Mouse (Mus musculus): ENCODE results near the gene Gal3st2. TPM values are rescaled to one million over a fixed set of nuclear protein-coding genes. Genes with fewer than 3 reads are reported as not detected.
"Not testable (repeated sequence)": the region's sequence is repeated elsewhere in the genome, so short reads cannot be mapped to it uniquely, and the experiment has no call there.

Gene Gal3st2
- total and polyA plus RNA-seq, 2 experiments: 0.37 TPM; not detected in 1

DNA sequence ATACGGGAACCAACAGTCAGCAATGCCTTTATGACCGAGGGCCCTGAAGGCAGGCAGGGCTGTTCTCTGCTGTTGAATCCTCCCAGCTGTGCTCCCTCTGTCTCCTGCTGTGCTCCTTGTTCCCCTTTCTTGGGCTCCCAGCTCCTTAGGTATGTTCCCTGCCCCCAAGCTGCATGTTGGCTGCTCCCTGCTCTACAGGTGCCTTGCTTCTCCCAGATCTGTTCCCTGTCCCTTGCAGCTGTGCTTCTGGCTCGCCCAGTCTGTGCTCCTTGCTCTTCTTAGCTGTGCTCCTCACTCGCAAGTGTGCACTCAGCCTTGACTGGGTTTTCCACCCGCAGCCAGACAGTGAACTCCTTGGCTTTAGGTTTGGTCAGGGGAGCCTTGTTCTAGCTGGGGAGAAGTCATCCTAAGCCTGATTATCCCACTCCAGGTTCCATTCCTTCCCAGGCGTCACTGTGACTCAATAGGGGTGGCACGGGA lies 26.4 kb upstream of the Gal3st2 start:
- no peaks in the 10 kb centered on the region for H3K27me3 ChIP-seq (ENCODE audit: control insufficient read depth, insufficient read depth, low read length)
- TF ChIP-seq POLR2A (IDR thresholded peaks at IDR 0.05; ENCODE audit: extremely low read depth, insufficient read depth, low read length) (no peak), CTCF (IDR thresholded peaks at IDR 0.05; ENCODE audit: low read depth, low read length) (no peak)

DNA sequence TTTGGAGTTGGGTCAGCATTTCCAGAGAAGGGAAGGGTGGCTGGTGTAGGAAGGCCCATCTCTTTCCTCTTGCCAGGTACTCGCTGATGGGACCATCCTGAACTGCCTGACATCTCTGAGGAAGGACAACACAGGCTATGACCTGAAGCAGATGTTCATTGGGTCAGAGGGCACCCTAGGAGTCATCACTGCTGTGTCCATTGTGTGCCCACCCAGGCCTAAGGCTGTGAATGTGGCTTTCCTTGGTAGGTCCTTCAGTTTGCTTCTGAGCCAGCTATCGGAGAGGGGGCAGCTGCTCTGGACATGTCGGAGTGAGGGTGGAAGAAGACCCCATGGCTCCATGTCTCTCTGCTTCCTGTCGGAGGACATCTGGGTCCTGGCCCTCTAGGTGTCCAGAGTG lies 25.9 kb upstream of the Gal3st2 start:
- TF ChIP-seq CTCF (IDR thresholded peaks at IDR 0.05; ENCODE audit: low read depth, low read length) (no peak), POLR2A (IDR thresholded peaks at IDR 0.05; ENCODE audit: extremely low read depth, insufficient read depth, low read length) (no peak)
- Histone ChIP-seq H3K9ac (ENCODE audit: low read depth, low read length) (no peak overlapping the region), H3K27me3 (ENCODE audit: control insufficient read depth, insufficient read depth, low read length) (no peaks in the 10 kb centered on the region), H3K79me2 (ENCODE audit: control insufficient read depth, insufficient read depth, low read length) (no peaks in the 10 kb centered on the region; the same call in 1 of the 2 replicates), H3K36me3 (ENCODE audit: control insufficient read depth, insufficient read depth, low read length) (peaks cover 10% of the 10 kb centered on the region), H3K27ac (replicated peaks; ENCODE audit: insufficient read depth, low read depth, low read length) (no peak overlapping the region), H3K4me1 (ENCODE audit: control insufficient read depth, insufficient read depth, low read length) (no peaks in the 10 kb centered on the region), H3K4me3 (ENCODE audit: insufficient read depth, low read depth, low read length) (no peak overlapping the region)
- DNase-seq (ENCODE audit: extremely low read depth, low read depth, low spot score): no peak
- WGBS: 96% methylated on average over 4 of the region's 4 CpGs

More for the DNA sequence above, 26.4 kb upstream of the Gal3st2 start:
- no peak overlapping the region for H3K27ac ChIP-seq (replicated peaks; ENCODE audit: insufficient read depth, low read depth, low read length)
- 97% methylated on average over 7 of the region's 7 CpGs for WGBS
- H3K4me1 ChIP-seq (ENCODE audit: control insufficient read depth, insufficient read depth, low read length): no peaks in the 10 kb centered on the region
- no peak overlapping the region for H3K9ac ChIP-seq (ENCODE audit: low read depth, low read length)
- no peak for DNase-seq (ENCODE audit: extremely low read depth, low read depth, low spot score)
- peaks cover 10% of the 10 kb centered on the region for H3K36me3 ChIP-seq (ENCODE audit: control insufficient read depth, insufficient read depth, low read length)
- H3K4me3 ChIP-seq (ENCODE audit: insufficient read depth, low read depth, low read length): no peak overlapping the region
- no peaks in the 10 kb centered on the region; the same call in 1 of the 2 replicates for H3K79me2 ChIP-seq (ENCODE audit: control insufficient read depth, insufficient read depth, low read length)

DNA sequence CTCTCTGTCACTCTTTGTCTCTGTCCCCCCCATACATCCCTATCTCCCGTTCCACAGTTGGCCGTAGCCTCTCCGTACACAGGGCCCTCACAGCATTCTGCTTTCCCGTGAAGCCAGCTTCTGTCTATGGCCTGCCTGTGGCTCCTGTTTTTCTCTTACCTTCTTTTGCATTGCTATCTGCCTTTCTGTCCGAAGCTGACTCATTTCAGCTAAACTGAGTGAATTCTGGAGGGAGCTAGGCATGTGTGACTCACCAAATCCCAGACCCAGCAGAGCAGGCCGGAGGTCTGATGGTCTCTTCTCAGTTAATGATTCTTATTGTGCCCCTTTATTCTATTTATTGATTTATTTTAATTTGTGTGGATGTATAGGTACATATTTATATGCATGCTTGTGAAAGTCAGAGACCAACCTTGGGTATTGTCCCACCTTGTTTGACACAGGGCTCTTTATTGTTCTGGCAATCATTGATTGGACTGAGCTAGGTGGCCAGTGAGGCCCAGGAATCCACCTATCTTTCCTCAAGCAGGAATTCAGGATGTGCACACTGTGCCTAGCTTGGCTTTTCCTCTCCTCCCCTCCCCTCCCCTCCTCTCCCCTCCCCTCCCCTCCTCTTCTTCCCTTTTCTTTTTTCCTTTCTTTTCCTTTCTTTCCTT lies 25.1 kb upstream of the Gal3st2 start:
- no peak for DNase-seq (ENCODE audit: extremely low read depth, low read depth, low spot score)
- TF ChIP-seq CTCF (IDR thresholded peaks at IDR 0.05; ENCODE audit: low read depth, low read length) (no peak), POLR2A (IDR thresholded peaks at IDR 0.05; ENCODE audit: extremely low read depth, insufficient read depth, low read length) (no peak)
- Histone ChIP-seq H3K27me3 (ENCODE audit: control insufficient read depth, insufficient read depth, low read length) (no peaks in the 10 kb centered on the region), H3K9ac (ENCODE audit: low read depth, low read length) (no peak overlapping the region), H3K36me3 (ENCODE audit: control insufficient read depth, insufficient read depth, low read length) (peaks cover 10% of the 10 kb centered on the region), H3K79me2 (ENCODE audit: control insufficient read depth, insufficient read depth, low read length) (no peaks in the 10 kb centered on the region; the same call in 1 of the 2 replicates), H3K4me3 (ENCODE audit: insufficient read depth, low read depth, low read length) (no peak overlapping the region), H3K27ac (replicated peaks; ENCODE audit: insufficient read depth, low read depth, low read length) (no peak overlapping the region), H3K4me1 (ENCODE audit: control insufficient read depth, insufficient read depth, low read length) (no peaks in the 10 kb centered on the region)
- WGBS: 95% methylated on average over 6 of the region's 6 CpGs

DNA sequence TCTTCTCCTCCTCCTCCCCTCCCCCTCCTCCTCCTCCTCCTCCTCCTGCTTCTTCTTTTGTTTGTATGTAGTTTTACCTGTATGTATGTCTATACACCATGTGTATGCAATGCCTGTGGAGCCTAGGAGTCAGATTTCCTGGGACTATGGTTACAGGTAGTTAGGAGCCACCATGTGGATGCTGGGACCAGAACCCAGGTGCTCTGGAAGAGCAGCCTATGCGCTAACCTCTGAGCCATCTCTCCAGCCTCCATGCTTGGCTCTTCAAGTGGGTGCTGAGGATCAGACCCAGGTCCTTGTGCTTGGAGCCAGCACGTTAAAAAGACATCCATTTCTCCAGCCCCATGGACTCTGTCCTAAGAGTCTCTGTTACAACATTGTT lies 24.6 kb upstream of the Gal3st2 start:
- DNase-seq (ENCODE audit: extremely low read depth, low read depth, low spot score): no peak
- TF ChIP-seq CTCF (IDR thresholded peaks at IDR 0.05; ENCODE audit: low read depth, low read length): no peak
- no peak for TF ChIP-seq POLR2A (IDR thresholded peaks at IDR 0.05; ENCODE audit: extremely low read depth, insufficient read depth, low read length)
- 68% methylated on average over 2 of the region's 2 CpGs for WGBS
- Histone ChIP-seq H3K79me2 (ENCODE audit: control insufficient read depth, insufficient read depth, low read length) (no peaks in the 10 kb centered on the region; the same call in 1 of the 2 replicates), H3K4me3 (ENCODE audit: insufficient read depth, low read depth, low read length) (no peak overlapping the region), H3K27ac (replicated peaks; ENCODE audit: insufficient read depth, low read depth, low read length) (no peak overlapping the region), H3K9ac (ENCODE audit: low read depth, low read length) (no peak overlapping the region), H3K4me1 (ENCODE audit: control insufficient read depth, insufficient read depth, low read length) (no peaks in the 10 kb centered on the region), H3K36me3 (ENCODE audit: control insufficient read depth, insufficient read depth, low read length) (peaks cover 10% of the 10 kb centered on the region), H3K27me3 (ENCODE audit: control insufficient read depth, insufficient read depth, low read length) (no peaks in the 10 kb centered on the region)

DNA sequence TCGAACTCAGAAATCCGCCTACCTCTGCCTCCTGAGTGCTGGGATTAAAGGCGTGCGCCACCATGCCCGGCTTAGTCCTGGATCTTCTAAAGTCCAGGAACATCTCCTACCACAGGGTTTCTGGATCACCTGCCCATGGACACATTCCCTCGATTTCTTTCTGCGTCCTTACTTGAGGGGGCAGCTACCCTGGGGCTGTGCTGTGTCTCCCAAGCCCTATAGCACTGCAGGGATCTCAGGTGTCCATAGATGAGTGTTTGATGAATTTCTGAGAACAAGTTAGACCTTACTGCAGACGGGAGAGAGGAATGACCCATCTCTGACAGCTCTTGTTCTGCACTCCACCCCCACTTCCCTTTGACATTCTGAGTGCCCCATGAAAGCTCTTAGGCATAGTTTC lies 23.8 kb upstream of the Gal3st2 start:
- no peak for DNase-seq (ENCODE audit: extremely low read depth, low read depth, low spot score)
- no peak overlapping the region for H3K9ac ChIP-seq (ENCODE audit: low read depth, low read length)
- WGBS: 93% methylated on average over 8 of the region's 8 CpGs
- H3K36me3 ChIP-seq (ENCODE audit: control insufficient read depth, insufficient read depth, low read length): peaks cover 10% of the 10 kb centered on the region
- H3K27me3 ChIP-seq (ENCODE audit: control insufficient read depth, insufficient read depth, low read length): no peaks in the 10 kb centered on the region
- H3K27ac ChIP-seq (replicated peaks; ENCODE audit: insufficient read depth, low read depth, low read length): no peak overlapping the region
- H3K4me1 ChIP-seq (ENCODE audit: control insufficient read depth, insufficient read depth, low read length): no peaks in the 10 kb centered on the region
- H3K4me3 ChIP-seq (ENCODE audit: insufficient read depth, low read depth, low read length): no peak overlapping the region
- no peaks in the 10 kb centered on the region; the same call in 1 of the 2 replicates for H3K79me2 ChIP-seq (ENCODE audit: control insufficient read depth, insufficient read depth, low read length)
- no peak for TF ChIP-seq CTCF (IDR thresholded peaks at IDR 0.05; ENCODE audit: low read depth, low read length)
- no peak for TF ChIP-seq POLR2A (IDR thresholded peaks at IDR 0.05; ENCODE audit: extremely low read depth, insufficient read depth, low read length)

DNA sequence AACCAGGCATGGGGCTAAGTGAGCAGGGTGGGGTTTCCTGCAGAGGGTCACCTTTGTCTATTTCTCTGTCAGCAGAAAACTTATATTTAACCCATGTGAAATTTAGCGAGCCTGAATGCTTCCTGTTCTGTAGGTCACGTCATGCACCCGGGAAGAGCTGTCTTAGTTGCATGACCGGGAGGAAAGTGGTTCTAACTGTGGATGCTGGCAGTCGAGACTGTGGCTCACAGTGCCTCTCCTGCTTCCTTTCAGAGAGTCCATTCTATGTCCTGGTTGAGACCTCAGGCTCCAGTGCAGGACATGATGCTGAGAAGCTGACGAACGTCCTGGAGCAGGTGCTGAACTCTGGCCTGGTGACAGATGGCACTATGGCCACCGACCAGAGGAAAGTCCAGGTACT lies 22.5 kb upstream of the Gal3st2 start:
- H3K27ac ChIP-seq (replicated peaks; ENCODE audit: insufficient read depth, low read depth, low read length); H3K79me2 ChIP-seq (ENCODE audit: control insufficient read depth, insufficient read depth, low read length); H3K9ac ChIP-seq (ENCODE audit: low read depth, low read length); H3K4me3 ChIP-seq (ENCODE audit: insufficient read depth, low read depth, low read length); H3K4me1 ChIP-seq (ENCODE audit: control insufficient read depth, insufficient read depth, low read length); DNase-seq (ENCODE audit: extremely low read depth, low read depth, low spot score); H3K27me3 ChIP-seq (ENCODE audit: control insufficient read depth, insufficient read depth, low read length); H3K36me3 ChIP-seq (ENCODE audit: control insufficient read depth, insufficient read depth, low read length): not testable (repeated sequence)
- 85% methylated on average over 8 of the region's 8 CpGs for WGBS

DNA sequence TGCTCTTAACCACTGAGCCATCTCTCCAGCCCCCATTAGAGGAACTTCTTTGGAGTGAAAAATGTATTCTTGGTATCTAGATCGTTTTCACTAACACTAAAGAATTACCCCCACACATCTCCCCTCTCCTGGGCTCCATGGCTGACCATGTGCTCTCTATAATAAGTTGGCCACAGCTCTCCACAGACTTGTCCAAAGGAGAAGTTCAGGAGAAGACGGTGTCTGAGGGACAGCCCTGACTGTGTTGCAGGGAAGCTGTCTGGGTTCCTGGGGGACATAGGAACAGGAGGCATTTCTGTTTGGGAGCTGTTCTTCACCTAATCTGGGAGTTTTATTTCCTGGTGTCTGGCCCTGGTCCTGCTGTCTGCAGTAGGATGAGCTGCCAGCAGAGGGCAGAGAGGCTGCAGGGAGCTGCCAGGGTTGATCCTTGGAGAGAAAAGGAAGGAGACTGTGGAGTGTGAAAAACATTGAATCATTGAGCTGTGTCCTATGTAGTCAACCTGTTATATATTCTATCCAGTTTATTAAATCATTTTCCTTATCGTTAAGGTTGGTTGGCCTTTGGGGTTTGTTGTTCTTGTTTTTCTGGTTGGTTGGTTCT lies 15.2 kb upstream of the Gal3st2 start:
- H3K9ac ChIP-seq (ENCODE audit: low read depth, low read length); DNase-seq (ENCODE audit: extremely low read depth, low read depth, low spot score); H3K27me3 ChIP-seq (ENCODE audit: control insufficient read depth, insufficient read depth, low read length); H3K79me2 ChIP-seq (ENCODE audit: control insufficient read depth, insufficient read depth, low read length); H3K27ac ChIP-seq (replicated peaks; ENCODE audit: insufficient read depth, low read depth, low read length); H3K4me3 ChIP-seq (ENCODE audit: insufficient read depth, low read depth, low read length); H3K36me3 ChIP-seq (ENCODE audit: control insufficient read depth, insufficient read depth, low read length); H3K4me1 ChIP-seq (ENCODE audit: control insufficient read depth, insufficient read depth, low read length): not testable (repeated sequence)
- 80% methylated on average over 2 of the region's 3 CpGs for WGBS

DNA sequence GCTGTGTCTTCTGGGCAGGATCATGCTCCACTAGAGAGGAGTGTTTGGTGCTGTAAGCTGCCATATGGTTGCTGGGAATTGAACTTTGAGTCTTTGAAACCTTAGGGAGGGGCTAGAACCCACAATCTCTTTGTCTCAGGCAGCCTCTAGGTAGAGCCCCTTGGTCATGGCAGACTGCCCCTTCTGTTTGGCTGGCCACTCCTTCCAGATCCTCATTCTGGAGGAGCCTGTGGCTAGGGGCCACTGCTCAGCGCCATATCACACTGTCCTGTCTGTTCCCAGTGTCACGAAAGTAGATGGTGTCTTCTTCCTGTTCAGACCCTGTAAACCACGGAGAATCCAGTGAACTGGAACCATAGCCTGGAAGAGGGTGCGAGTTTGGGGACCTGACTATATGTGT lies 5.3 kb upstream of the Gal3st2 start:
- not testable (repeated sequence) for H3K27me3 ChIP-seq (ENCODE audit: control insufficient read depth, insufficient read depth, low read length); DNase-seq (ENCODE audit: extremely low read depth, low read depth, low spot score); H3K9ac ChIP-seq (ENCODE audit: low read depth, low read length); H3K27ac ChIP-seq (replicated peaks; ENCODE audit: insufficient read depth, low read depth, low read length); H3K79me2 ChIP-seq (ENCODE audit: control insufficient read depth, insufficient read depth, low read length); H3K4me1 ChIP-seq (ENCODE audit: control insufficient read depth, insufficient read depth, low read length); H3K36me3 ChIP-seq (ENCODE audit: control insufficient read depth, insufficient read depth, low read length); H3K4me3 ChIP-seq (ENCODE audit: insufficient read depth, low read depth, low read length)
- 79% methylated on average over 4 of the region's 4 CpGs for WGBS

All from liver, adult 2 months (tissue).